Mouse (Mus musculus) thymus, adult 18-20 months (tissue): ENCODE data around the gene Cdca3.

Experiments
- DNase-seq, 2 experiments: peaks; one replicate each; pipeline ENCODE4 v3.0.0; 2022; ENCODE audit warnings: mixed read lengths in 2 of 2

Gene Cdca3

GRCm38 (mm10) chr6:124835531-124835930, 6.2 kb downstream of the Cdca3 start:
- DNase-seq: no peak

GRCm38 (mm10) chr6:124836411-124836810, 7.1 kb downstream of the Cdca3 start:
- DNase-seq: no peak

GRCm38 (mm10) chr6:124839805-124840204, 10.5 kb downstream of the Cdca3 start:
- DNase-seq: no peak

GRCm38 (mm10) chr6:124840241-124841167, 11.2 kb downstream of the Cdca3 start, which contains the start of gene Gnb3:
Gnb3 (minus strand) TSS chr6:124840275.
- DNase-seq: no peak

- DNase-seq: peak; percentile 74 to 82
Measured at GRCm38 (mm10) chr6:124847305-124847704, 18.0 kb downstream of the Cdca3 start.

- DNase-seq: no peak
Measured at GRCm38 (mm10) chr6:124850535-124850934, 21.2 kb downstream of the Cdca3 start.

GRCm38 (mm10) chr6:124854647-124855046, 25.3 kb downstream of the Cdca3 start:
- no peak for DNase-seq

- DNase-seq: no peak
Measured at GRCm38 (mm10) chr6:124856321-124856720, 27.0 kb downstream of the Cdca3 start.

GRCm38 (mm10) chr6:124856916-124857839, 27.8 kb downstream of the Cdca3 start, which contains the start of gene P3h3:
P3h3 (minus strand) TSS chr6:124857752.
- DNase-seq: peak; percentile 69 to 76

GRCm38 (mm10) chr6:124857840-124858530, 28.6 kb downstream of the Cdca3 start:
- no peak for DNase-seq

- no peak for DNase-seq
Measured at GRCm38 (mm10) chr6:124858561-124859318, 29.4 kb downstream of the Cdca3 start.

- peak; percentile 70 to 78 for DNase-seq
Measured at GRCm38 (mm10) chr6:124859725-124860124, 30.4 kb downstream of the Cdca3 start.

- no peak for DNase-seq
Measured at GRCm38 (mm10) chr6:124860511-124860910, 31.2 kb downstream of the Cdca3 start.

- no peak for DNase-seq
Measured at GRCm38 (mm10) chr6:124861266-124861665, 31.9 kb downstream of the Cdca3 start.

GRCm38 (mm10) chr6:124861802-124862201, 32.5 kb downstream of the Cdca3 start:
- no peak for DNase-seq

GRCm38 (mm10) chr6:124862406-124863124, 33.2 kb downstream of the Cdca3 start:
- no peak for DNase-seq

GRCm38 (mm10) chr6:124863125-124863657, 33.8 kb downstream of the Cdca3 start:
- peak; percentile 73 to 82 for DNase-seq

- peak; percentile 49 to 73 for DNase-seq
Measured at GRCm38 (mm10) chr6:124863658-124864298, 34.4 kb downstream of the Cdca3 start, which contains the start of gene Gpr162. Gpr162 (minus strand) TSS chr6:124863983.

- no peak for DNase-seq
Measured at GRCm38 (mm10) chr6:124865766-124866362, 36.5 kb downstream of the Cdca3 start.

GRCm38 (mm10) chr6:124866560-124866959, 37.2 kb downstream of the Cdca3 start:
- no peak for DNase-seq
